Mouse (Mus musculus): ENCODE data around the gene Olfr1480.

- no peak for TF ChIP-seq CTCF (IDR thresholded peaks at IDR 0.05; ENCODE audit: borderline replicate concordance, insufficient read depth, low read length)
- no peak for TF ChIP-seq POLR2A (IDR thresholded peaks at IDR 0.05; ENCODE audit: low read depth, low read length)
Measured at GRCm38 (mm10) chr19:13500246-13500645, 27.5 kb upstream of the Olfr1480 start, which contains the start of gene Olfr1477.
